Mouse (Mus musculus): ENCODE data around the gene Kif22. TPM values are rescaled to one million over a fixed set of nuclear protein-coding genes. Genes with fewer than 3 reads are reported as not detected.

The Kif22 gene
- polyA plus RNA-seq, 1 experiment from 2014 or later, result 165 TPM

GRCm38 (mm10) chr7:126999568-126999967, 42.7 kb downstream of the Kif22 start:
- H3K27ac ChIP-seq, result no peak overlapping the region
- 59% methylated on average over 10 of the region's 10 CpGs for WGBS
- no peak for ATAC-seq (ENCODE audit: borderline replicate concordance, extremely low read depth, low FRiP score, low TSS enrichment)

GRCm38 (mm10) chr7:126996449-126996848, 45.8 kb downstream of the Kif22 start:
- Histone ChIP-seq H3K9me3 (no peaks in the 10 kb centered on the region), H3K27ac (no peak overlapping the region), H3K36me3 (no peaks in the 10 kb centered on the region; the same call in 1 of the 2 replicates), H3K4me2 (no peak overlapping the region), H3K4me3 (no peak overlapping the region), H3K9ac (no peak overlapping the region), H3K27me3 (no peaks in the 10 kb centered on the region), H3K4me1 (no peaks in the 10 kb centered on the region)
- 83% methylated on average over 4 of the region's 4 CpGs for WGBS
- ATAC-seq (ENCODE audit: borderline replicate concordance, extremely low read depth, low FRiP score, low TSS enrichment), result no peak

More at GRCm38 (mm10) chr7:126999568-126999967, 42.7 kb downstream of the Kif22 start:
- no peaks in the 10 kb centered on the region for H3K27me3 ChIP-seq
- H3K36me3 ChIP-seq, result no peaks in the 10 kb centered on the region; the same call in 1 of the 2 replicates
- H3K9me3 ChIP-seq, result no peaks in the 10 kb centered on the region
- H3K4me3 ChIP-seq, result no peak overlapping the region
- H3K4me2 ChIP-seq, result no peak overlapping the region
- no peak overlapping the region for H3K9ac ChIP-seq
- no peaks in the 10 kb centered on the region for H3K4me1 ChIP-seq

GRCm38 (mm10) chr7:126988816-126989215, 53.5 kb downstream of the Kif22 start:
- no peaks in the 10 kb centered on the region for H3K4me1 ChIP-seq
- ATAC-seq (ENCODE audit: borderline replicate concordance, extremely low read depth, low FRiP score, low TSS enrichment), result no peak
- 56% methylated on average over 8 of the region's 8 CpGs for WGBS
- H3K27ac ChIP-seq, result no peak overlapping the region
- H3K4me3 ChIP-seq, result no peak overlapping the region
- H3K9ac ChIP-seq, result no peak overlapping the region
- H3K27me3 ChIP-seq, result no peaks in the 10 kb centered on the region
- no peak overlapping the region for H3K4me2 ChIP-seq
- no peaks in the 10 kb centered on the region for H3K36me3 ChIP-seq
- no peaks in the 10 kb centered on the region for H3K9me3 ChIP-seq

GRCm38 (mm10) chr7:126986319-126986718, 56.0 kb downstream of the Kif22 start:
- H3K4me1 ChIP-seq, result no peaks in the 10 kb centered on the region
- H3K4me2 ChIP-seq, result no peak overlapping the region
- no peaks in the 10 kb centered on the region for H3K9me3 ChIP-seq
- no peak overlapping the region for H3K27ac ChIP-seq
- no peaks in the 10 kb centered on the region for H3K27me3 ChIP-seq
- no peak overlapping the region for H3K9ac ChIP-seq
- WGBS, result 31% methylated on average over 9 of the region's 9 CpGs
- no peaks in the 10 kb centered on the region for H3K36me3 ChIP-seq
- no peak overlapping the region for H3K4me3 ChIP-seq
- ATAC-seq (ENCODE audit: borderline replicate concordance, extremely low read depth, low FRiP score, low TSS enrichment), result no peak

- Histone ChIP-seq H3K9ac (no peak overlapping the region), H3K4me1 (no peaks in the 10 kb centered on the region), H3K4me2 (no peak overlapping the region), H3K9me3 (no peaks in the 10 kb centered on the region), H3K27ac (no peak overlapping the region), H3K36me3 (peaks cover 8% of the 10 kb centered on the region; the same call in 1 of the 2 replicates), H3K4me3 (no peak overlapping the region), H3K27me3 (no peaks in the 10 kb centered on the region)
- WGBS, result 34% methylated on average over 10 of the region's 10 CpGs
- ATAC-seq (ENCODE audit: borderline replicate concordance, extremely low read depth, low FRiP score, low TSS enrichment), result no peak
Observed at GRCm38 (mm10) chr7:126984667-126985444, 57.4 kb downstream of the Kif22 start.

GRCm38 (mm10) chr7:126983113-126983512, 59.2 kb downstream of the Kif22 start:
- Histone ChIP-seq H3K4me3 (no peak overlapping the region), H3K36me3 (peaks cover 26% of the 10 kb centered on the region; the same call in 1 of the 2 replicates), H3K27ac (no peak overlapping the region), H3K4me1 (no peaks in the 10 kb centered on the region), H3K4me2 (no peak overlapping the region), H3K9me3 (no peaks in the 10 kb centered on the region), H3K9ac (no peak overlapping the region), H3K27me3 (no peaks in the 10 kb centered on the region)
- 69% methylated on average over 7 of the region's 7 CpGs for WGBS
- no peak for ATAC-seq (ENCODE audit: borderline replicate concordance, extremely low read depth, low FRiP score, low TSS enrichment)

GRCm38 (mm10) chr7:126982054-126982453, 60.2 kb downstream of the Kif22 start:
- WGBS, result 81% methylated on average over 4 of the region's 4 CpGs
- H3K27ac ChIP-seq, result no peak overlapping the region
- H3K9me3 ChIP-seq, result no peaks in the 10 kb centered on the region
- H3K27me3 ChIP-seq, result no peaks in the 10 kb centered on the region
- no peak overlapping the region for H3K9ac ChIP-seq
- peaks cover 26% of the 10 kb centered on the region; the same call in 1 of the 2 replicates for H3K36me3 ChIP-seq
- H3K4me1 ChIP-seq, result peaks cover 7% of the 10 kb centered on the region
- ATAC-seq (ENCODE audit: borderline replicate concordance, extremely low read depth, low FRiP score, low TSS enrichment), result no peak
- H3K4me2 ChIP-seq, result no peak overlapping the region
- no peak overlapping the region for H3K4me3 ChIP-seq

GRCm38 (mm10) chr7:126981601-126982000, 60.7 kb downstream of the Kif22 start:
- H3K4me2 ChIP-seq, result no peak overlapping the region
- H3K36me3 ChIP-seq, result peaks cover 26% of the 10 kb centered on the region; the same call in 1 of the 2 replicates
- 79% methylated on average over 2 of the region's 2 CpGs for WGBS
- H3K9ac ChIP-seq, result no peak overlapping the region
- no peaks in the 10 kb centered on the region for H3K27me3 ChIP-seq
- H3K4me1 ChIP-seq, result peaks cover 10% of the 10 kb centered on the region
- no peaks in the 10 kb centered on the region for H3K9me3 ChIP-seq
- H3K4me3 ChIP-seq, result no peak overlapping the region
- H3K27ac ChIP-seq, result no peak overlapping the region
- no peak for ATAC-seq (ENCODE audit: borderline replicate concordance, extremely low read depth, low FRiP score, low TSS enrichment)

GRCm38 (mm10) chr7:126978841-126979240, 63.4 kb downstream of the Kif22 start:
- peaks cover 26% of the 10 kb centered on the region; the same call in 1 of the 2 replicates for H3K36me3 ChIP-seq
- H3K4me3 ChIP-seq, result no peak overlapping the region
- no peak overlapping the region for H3K9ac ChIP-seq
- no peak overlapping the region for H3K4me2 ChIP-seq
- peaks cover 17% of the 10 kb centered on the region for H3K4me1 ChIP-seq
- no peaks in the 10 kb centered on the region for H3K9me3 ChIP-seq
- H3K27ac ChIP-seq, result no peak overlapping the region
- no peaks in the 10 kb centered on the region for H3K27me3 ChIP-seq
- no peak for ATAC-seq (ENCODE audit: borderline replicate concordance, extremely low read depth, low FRiP score, low TSS enrichment)
- WGBS, result 84% methylated on average over 6 of the region's 6 CpGs

Small RNA genes within 50 kb of the gene (microRNA-seq; reads per million reads assigned to microRNA genes)
- not detected for gene Gm44343

Other genes starting within 250 kb of the Kif22 start
- gene Ppp4c, start 250.0 kb downstream of the Kif22 start, polyA plus RNA-seq (2015; fragmentation: Nextera tagmentation; extraction: Ambion mirVana), result 260 and 262 TPM in 2 replicates
- gene Fam57b, start 244.8 kb downstream of the Kif22 start, polyA plus RNA-seq (2015; fragmentation: Nextera tagmentation; extraction: Ambion mirVana), result 0.10 and 0.19 TPM in 2 replicates
- gene 4930451I11Rik, start 210.8 kb downstream of the Kif22 start, polyA plus RNA-seq (2015; fragmentation: Nextera tagmentation; extraction: Ambion mirVana), result not detected in 2 replicates
- gene Doc2a, start 195.1 kb downstream of the Kif22 start, polyA plus RNA-seq (2015; fragmentation: Nextera tagmentation; extraction: Ambion mirVana), result 0.81 and 1.1 TPM in 2 replicates
- 31.6 and 34.4 TPM in 2 replicates for gene Hirip3, start 180.5 kb downstream of the Kif22 start, polyA plus RNA-seq (2015; fragmentation: Nextera tagmentation; extraction: Ambion mirVana)
- gene Ino80e, start 180.1 kb downstream of the Kif22 start, polyA plus RNA-seq (2015; fragmentation: Nextera tagmentation; extraction: Ambion mirVana), result 76.6 and 78.3 TPM in 2 replicates
- 48.0 and 55.0 TPM in 2 replicates for gene Taok2, start 157.8 kb downstream of the Kif22 start, polyA plus RNA-seq (2015; fragmentation: Nextera tagmentation; extraction: Ambion mirVana)
- 31.6 and 32.9 TPM in 2 replicates for gene Tmem219, start 119.6 kb downstream of the Kif22 start, polyA plus RNA-seq (2015; fragmentation: Nextera tagmentation; extraction: Ambion mirVana)
- 13.6 and 15.0 TPM in 2 replicates for gene Kctd13, start 113.6 kb downstream of the Kif22 start, polyA plus RNA-seq (2015; fragmentation: Nextera tagmentation; extraction: Ambion mirVana)
- 0.09 TPM in 1 of 2 replicates, not detected in the other for gene Asphd1, start 92.9 kb downstream of the Kif22 start, polyA plus RNA-seq (2015; fragmentation: Nextera tagmentation; extraction: Ambion mirVana)
- gene Sez6l2, start 91.9 kb downstream of the Kif22 start, polyA plus RNA-seq (2015; fragmentation: Nextera tagmentation; extraction: Ambion mirVana), result 0.16 and 0.89 TPM in 2 replicates
- 110 and 117 TPM in 2 replicates for gene Cdipt, start 66.6 kb downstream of the Kif22 start, polyA plus RNA-seq (2015; fragmentation: Nextera tagmentation; extraction: Ambion mirVana)
- 1.3 and 2.1 TPM in 2 replicates for gene Cdiptos, start 66.4 kb downstream of the Kif22 start, polyA plus RNA-seq (2015; fragmentation: Nextera tagmentation; extraction: Ambion mirVana)
- gene Mvp, start 27.9 kb downstream of the Kif22 start, polyA plus RNA-seq (2015; fragmentation: Nextera tagmentation; extraction: Ambion mirVana), result 13.0 and 13.9 TPM in 2 replicates
- not detected in 2 replicates for gene Pagr1b, start 26.0 kb downstream of the Kif22 start, polyA plus RNA-seq (2015; fragmentation: Nextera tagmentation; extraction: Ambion mirVana)
- 63.5 and 86.1 TPM in 2 replicates for gene Pagr1a, start 25.1 kb downstream of the Kif22 start, polyA plus RNA-seq (2015; fragmentation: Nextera tagmentation; extraction: Ambion mirVana)
- gene Gm42742, start 21.4 kb downstream of the Kif22 start, polyA plus RNA-seq (2015; fragmentation: Nextera tagmentation; extraction: Ambion mirVana), result 23.7 and 46.1 TPM in 2 replicates
- gene Prrt2, start 21.3 kb downstream of the Kif22 start, polyA plus RNA-seq (2015; fragmentation: Nextera tagmentation; extraction: Ambion mirVana), result 3.0 and 3.9 TPM in 2 replicates
- gene Maz, start 15.4 kb downstream of the Kif22 start, polyA plus RNA-seq (2015; fragmentation: Nextera tagmentation; extraction: Ambion mirVana), result 73.0 and 73.3 TPM in 2 replicates
- not detected in 2 replicates for gene Zg16, start 44.9 kb upstream of the Kif22 start, polyA plus RNA-seq (2015; fragmentation: Nextera tagmentation; extraction: Ambion mirVana)
- 7.7 and 10.1 TPM in 2 replicates for gene AI467606, start 48.9 kb upstream of the Kif22 start, polyA plus RNA-seq (2015; fragmentation: Nextera tagmentation; extraction: Ambion mirVana)
- 0.64 and 1.0 TPM in 2 replicates for gene Qprt, start 79.8 kb upstream of the Kif22 start, polyA plus RNA-seq (2015; fragmentation: Nextera tagmentation; extraction: Ambion mirVana)
- gene Spn, start 95.4 kb upstream of the Kif22 start, polyA plus RNA-seq (2015; fragmentation: Nextera tagmentation; extraction: Ambion mirVana), result 0.24 and 0.47 TPM in 2 replicates
- 61.7 and 63.6 TPM in 2 replicates for gene Cd2bp2, start 153.6 kb upstream of the Kif22 start, polyA plus RNA-seq (2015; fragmentation: Nextera tagmentation; extraction: Ambion mirVana)
- 27.0 and 29.8 TPM in 2 replicates for gene Tbc1d10b, start 166.0 kb upstream of the Kif22 start, polyA plus RNA-seq (2015; fragmentation: Nextera tagmentation; extraction: Ambion mirVana)
- gene Mylpf, start 166.4 kb upstream of the Kif22 start, polyA plus RNA-seq (2015; fragmentation: Nextera tagmentation; extraction: Ambion mirVana), result 14.0 and 21.2 TPM in 2 replicates
- gene Zfp553, start 190.6 kb upstream of the Kif22 start, polyA plus RNA-seq (2015; fragmentation: Nextera tagmentation; extraction: Ambion mirVana), result 36.8 and 37.4 TPM in 2 replicates
- gene Sept1, start 190.7 kb upstream of the Kif22 start, polyA plus RNA-seq (2015; fragmentation: Nextera tagmentation; extraction: Ambion mirVana), result 21.7 and 28.9 TPM in 2 replicates
- 61.9 and 63.0 TPM in 2 replicates for gene Zfp771, start 201.8 kb upstream of the Kif22 start, polyA plus RNA-seq (2015; fragmentation: Nextera tagmentation; extraction: Ambion mirVana)
- gene Dctpp1, start 218.2 kb upstream of the Kif22 start, polyA plus RNA-seq (2015; fragmentation: Nextera tagmentation; extraction: Ambion mirVana), result 161 and 190 TPM in 2 replicates
- gene Sephs2, start 231.6 kb upstream of the Kif22 start, polyA plus RNA-seq (2015; fragmentation: Nextera tagmentation; extraction: Ambion mirVana), result 66.9 and 69.3 TPM in 2 replicates

Data from lung, embryonic 15.5 days (tissue).